Mouse (Mus musculus): ENCODE results near the gene Rasl10b. TPM values are rescaled to one million over a fixed set of nuclear protein-coding genes. Genes with fewer than 3 reads are reported as not detected.

The Rasl10b gene
- 100 to 1,000 TPM; 223 to 227 TPM for total RNA-seq (2021)

DNA sequence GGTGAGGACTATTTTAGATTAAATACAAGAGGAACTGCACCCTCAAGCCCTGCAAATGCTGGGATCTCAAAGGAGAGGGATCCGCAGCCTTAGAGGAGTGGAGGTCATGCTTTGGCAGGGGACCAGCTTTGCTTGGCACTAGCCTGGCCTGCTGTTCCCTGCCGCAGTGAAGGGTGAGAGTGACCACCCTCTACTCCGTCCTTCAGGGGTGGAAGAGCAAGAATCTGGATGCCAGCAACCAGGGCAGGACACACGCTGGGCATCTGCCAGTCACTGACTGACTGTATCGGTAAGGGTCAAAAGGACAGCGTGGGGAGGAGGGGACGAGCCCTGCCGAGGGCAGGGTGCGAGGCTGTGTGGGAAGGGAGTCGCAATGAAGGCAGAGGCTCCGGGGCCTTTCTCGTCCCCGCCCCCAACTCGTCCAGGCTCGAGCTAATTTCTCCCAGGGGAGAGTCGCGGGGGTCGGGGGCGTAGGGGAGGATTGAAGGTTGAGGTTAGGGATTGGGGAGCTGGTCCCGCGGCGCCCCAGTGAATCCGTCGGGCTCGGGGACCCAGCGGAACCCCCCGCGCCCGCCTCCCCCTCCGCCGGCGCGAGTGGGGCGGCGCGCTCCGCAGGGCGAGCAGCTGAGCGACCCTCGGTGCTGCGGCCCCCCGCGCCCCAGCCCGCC, at the start of gene Rasl10b:
Gene Rasl10b (plus strand): TSS at position 51 of the 668 bp plus-strand sequence.
- DNase-seq: peak in 1 of 2 experiments; percentile 42

DNA sequence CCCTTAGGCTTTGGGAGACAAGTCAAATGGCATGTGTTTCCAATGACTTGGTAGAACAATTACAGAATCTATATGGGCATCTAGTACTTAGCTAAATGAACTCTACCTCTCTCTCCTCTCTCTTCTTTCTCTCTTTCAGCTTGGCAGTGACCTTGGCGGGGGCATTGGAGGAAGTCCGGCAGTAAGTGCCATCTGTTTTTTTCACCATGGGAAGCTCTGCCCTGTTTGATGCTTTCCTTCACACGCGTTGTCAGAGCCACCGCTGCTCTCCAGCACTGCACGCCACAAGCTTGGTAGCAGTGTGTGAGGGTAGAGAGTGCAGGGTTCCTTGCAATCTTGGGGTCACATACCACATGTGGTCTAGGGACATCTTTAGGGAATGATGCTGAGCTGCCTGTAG, 44.3 kb upstream of the Rasl10b start:
- DNase-seq: no peak

GRCm38 (mm10) chr11:83371267-83371666, 37.7 kb upstream of the Rasl10b start:
- DNase-seq: peak in 1 of 2 experiments; percentile 11

DNA sequence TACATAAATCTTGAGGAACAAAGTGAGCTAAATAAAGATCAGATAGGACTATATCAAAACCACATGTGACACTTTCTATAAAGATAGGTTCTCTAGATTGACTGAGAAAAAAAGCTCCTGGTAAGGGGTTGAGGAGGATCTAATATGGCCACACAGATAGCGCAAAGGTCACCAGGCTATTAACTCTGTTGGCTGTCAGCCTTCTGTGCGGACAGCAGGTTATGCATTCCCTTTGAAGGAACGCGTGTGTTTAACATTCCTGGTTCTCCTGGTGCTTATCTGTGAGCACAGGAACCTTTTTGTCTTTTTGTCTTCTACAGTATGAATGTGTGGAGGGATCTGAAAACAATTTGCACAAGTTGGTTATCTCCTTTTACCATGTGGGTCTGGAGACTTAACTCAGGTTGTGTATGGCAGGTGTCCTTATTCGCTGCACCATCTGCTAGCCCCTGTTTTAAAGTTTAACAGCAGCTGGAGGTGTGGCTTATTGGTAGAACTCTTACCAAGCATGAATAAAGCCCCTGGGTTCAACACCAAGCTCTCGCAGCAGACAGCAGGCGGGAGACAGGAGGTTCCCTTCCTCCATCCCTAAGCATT, 29.1 kb upstream of the Rasl10b start:
- no peak for DNase-seq

- no peak for DNase-seq
Observed at GRCm38 (mm10) chr11:83382876-83383531, 25.9 kb upstream of the Rasl10b start.

DNA sequence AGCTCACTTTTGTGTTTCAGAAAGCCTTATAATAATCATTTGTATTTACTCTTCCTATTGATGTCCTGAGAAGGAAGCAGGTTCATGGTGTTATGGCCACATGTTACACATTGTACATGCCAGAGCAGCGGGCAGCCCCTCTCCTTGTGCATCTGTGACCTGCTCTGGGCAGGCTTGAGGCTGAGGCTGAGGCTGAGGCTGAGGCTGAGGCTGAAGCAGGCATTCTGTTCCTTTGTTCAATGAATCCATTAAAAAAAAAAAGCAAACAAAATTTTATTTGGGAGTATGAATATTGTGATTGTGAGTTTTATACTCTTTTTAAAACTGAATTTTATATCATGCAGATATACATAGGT, 25.4 kb upstream of the Rasl10b start:
- no peak for DNase-seq

DNA sequence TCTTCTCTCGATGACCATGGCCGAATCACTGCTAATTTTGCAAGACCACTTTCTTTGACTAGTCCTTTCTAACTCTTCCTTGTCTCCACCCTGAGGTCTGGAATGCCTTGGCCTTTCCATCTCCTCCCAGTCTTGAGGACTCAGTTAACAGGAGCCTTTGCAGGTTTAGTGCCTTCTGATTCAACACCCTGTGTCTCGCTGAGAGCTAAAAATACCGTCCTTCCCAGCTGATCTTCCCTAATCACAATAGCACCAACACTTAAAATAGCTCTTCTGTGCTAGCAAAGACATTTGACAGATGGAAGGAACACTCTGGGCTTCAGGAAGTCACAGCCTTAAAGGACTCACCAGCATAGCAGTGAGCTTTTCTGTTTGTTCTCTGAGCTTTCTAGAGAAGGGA, 15.9 kb upstream of the Rasl10b start:
- no peak for DNase-seq

DNA sequence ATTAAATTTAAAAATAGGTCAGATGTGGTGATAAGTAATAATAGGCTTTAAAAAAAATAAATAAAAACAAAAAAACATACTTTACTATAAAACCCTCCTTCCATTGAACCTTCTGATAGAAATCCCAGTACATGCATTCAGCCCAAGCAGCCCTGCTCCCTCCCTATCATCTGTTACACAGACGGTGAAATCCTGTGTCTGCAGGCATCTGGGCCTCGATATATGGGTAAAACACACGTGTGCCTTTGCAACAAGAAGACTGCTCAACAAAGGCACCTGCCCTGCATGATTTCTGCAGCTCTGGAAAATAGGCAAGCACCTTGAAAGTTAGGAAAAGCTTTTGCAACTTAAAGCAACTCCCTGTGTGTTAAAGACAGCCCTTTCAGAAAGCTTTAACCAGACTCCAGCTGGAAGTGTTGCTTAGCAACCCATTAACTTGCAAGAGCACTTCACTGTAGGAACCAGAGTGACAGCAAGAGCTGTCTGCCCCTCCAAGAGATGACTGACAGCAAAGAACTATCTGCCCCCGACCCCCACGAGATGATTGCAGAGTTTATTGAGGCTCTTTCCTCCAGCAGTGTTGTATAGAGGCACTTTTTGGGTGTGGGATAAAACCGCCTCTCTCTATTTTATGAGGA, 14.0 kb upstream of the Rasl10b start:
- no peak for DNase-seq

DNA sequence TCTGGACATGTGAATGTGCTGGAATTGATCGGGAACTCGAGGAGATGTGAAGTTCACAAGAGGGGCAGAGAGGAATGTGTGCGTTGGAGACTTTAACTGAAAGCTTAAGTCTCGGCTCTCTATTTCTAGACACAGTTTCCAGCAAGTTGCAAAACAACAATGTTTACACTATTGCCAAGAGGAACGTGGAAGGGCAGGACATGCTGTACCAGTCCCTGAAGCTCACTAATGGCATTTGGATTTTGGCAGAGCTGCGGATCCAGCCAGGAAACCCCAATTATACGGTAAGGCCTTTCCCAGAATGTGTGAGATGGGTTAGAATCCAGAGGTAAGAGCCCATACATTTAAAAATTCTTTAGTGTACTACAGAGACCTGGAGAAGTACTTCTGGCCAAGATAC, 11.3 kb upstream of the Rasl10b start:
- no peak for DNase-seq

DNA sequence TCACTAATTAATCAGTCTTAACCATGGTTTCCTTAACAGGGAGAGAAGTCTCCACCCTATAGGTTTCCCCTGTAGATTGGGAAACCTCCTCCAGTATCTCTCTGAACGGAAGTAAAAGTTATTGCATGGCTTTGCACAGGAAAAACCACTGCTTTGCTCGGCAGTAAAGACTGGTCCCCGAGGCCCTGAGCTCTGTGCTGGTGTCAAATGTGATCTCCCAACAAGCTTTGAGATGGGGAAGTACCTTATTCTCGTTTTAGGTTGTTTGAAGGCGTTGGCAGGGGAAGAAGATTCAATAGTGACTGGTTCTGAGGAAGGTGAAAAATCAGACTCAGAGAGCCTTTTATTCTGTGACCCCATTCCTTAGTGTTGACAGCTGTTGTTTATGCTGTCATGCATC, 10.2 kb upstream of the Rasl10b start:
- DNase-seq: no peak

GRCm38 (mm10) chr11:83403787-83404186, 5.2 kb upstream of the Rasl10b start:
- DNase-seq: no peak

GRCm38 (mm10) chr11:83406391-83406790, 2.5 kb upstream of the Rasl10b start:
- no peak for DNase-seq

DNA sequence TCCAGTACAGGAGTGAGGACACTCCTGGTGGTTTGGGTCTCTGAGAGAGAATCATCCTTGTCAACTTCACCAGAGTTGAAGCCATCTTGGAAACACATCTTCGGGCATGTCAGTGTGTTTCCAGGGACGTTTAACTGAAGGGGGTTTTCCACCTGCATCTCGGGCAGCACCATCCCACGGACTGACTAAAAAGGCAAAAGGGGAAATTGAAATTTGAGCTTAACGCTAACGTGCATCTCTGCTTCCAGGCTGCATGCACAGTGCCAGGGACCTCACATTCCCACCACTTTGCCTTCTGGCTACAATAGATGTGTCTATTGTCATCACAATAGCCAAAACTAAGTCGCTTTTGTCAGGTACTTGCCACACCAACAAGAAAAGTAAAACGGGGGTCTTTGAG, 695 bp upstream of the Rasl10b start:
- no peak for DNase-seq

GRCm38 (mm10) chr11:83409792-83410291, 905 bp downstream of the Rasl10b start:
- no peak for DNase-seq

DNA sequence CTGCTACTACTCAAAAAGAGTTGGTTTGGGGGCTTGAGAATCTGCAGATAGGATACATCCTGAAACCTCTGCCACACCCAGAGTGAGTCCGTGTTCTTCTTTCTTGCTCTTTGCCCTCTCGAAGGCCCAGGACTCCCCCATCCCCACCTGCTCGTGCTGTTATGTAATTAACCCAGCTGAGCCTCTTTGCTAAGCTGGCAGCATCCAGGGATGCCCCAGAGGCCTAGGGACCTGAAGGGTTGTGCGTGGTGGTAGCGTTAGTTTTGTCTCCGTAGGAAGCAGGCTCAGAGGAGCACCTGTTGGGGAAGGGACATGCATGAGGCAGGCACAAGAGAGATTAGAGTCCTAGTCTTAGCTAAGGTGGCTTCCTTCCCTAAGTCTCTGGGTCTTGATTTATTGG, 1.6 kb downstream of the Rasl10b start:
- DNase-seq: no peak

- no peak for DNase-seq
Observed at GRCm38 (mm10) chr11:83417080-83417479, 8.1 kb downstream of the Rasl10b start.

- DNase-seq: peak; percentile 49 to 56
Observed at GRCm38 (mm10) chr11:83417708-83418107, 8.8 kb downstream of the Rasl10b start.

- DNase-seq: peak in 1 of 2 experiments; percentile 55
Observed at GRCm38 (mm10) chr11:83418566-83418965, 9.6 kb downstream of the Rasl10b start.

- DNase-seq: no peak
Observed at GRCm38 (mm10) chr11:83420338-83420737, 11.4 kb downstream of the Rasl10b start.

GRCm38 (mm10) chr11:83421305-83421704, 12.4 kb downstream of the Rasl10b start:
- DNase-seq: no peak

GRCm38 (mm10) chr11:83424681-83425080, 15.7 kb downstream of the Rasl10b start:
- DNase-seq: peak; percentile 71 to 77

DNA sequence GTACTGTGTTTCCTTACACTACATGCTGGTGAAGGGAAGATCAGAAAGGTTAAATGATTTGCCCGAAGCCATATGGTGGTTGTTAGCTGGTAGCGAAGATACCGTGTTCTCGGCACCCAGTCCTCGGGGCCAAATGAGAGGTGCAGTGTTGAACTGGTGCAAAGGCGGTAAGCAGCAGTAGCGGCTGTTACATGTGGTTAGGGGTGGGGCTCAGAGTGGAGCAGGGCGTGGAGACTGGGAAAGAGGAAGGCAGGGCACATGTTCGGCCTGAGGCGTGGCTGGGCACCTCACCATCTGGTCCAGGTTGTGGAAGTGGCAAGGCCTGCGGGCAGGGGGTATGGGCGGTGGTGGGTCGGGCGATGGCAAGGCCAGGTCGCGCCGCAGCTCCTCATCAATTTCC, 18.0 kb downstream of the Rasl10b start:
- no peak for DNase-seq

- no peak for DNase-seq
Observed at GRCm38 (mm10) chr11:83429355-83429754, 20.4 kb downstream of the Rasl10b start, which contains the start of gene Gas2l2. Gene Gas2l2, minus strand, starts transcription at chr11:83429455.
